Mouse (Mus musculus): ENCODE results near the gene AC161166.1. TPM values are rescaled to one million over a fixed set of nuclear protein-coding genes. Genes with fewer than 3 reads are reported as not detected.
"Not testable (repeated sequence)": the region's sequence is repeated elsewhere in the genome, so short reads cannot be mapped to it uniquely, and the experiment has no call there.

Gene AC161166.1
- total RNA-seq, 1 experiment from 2014 or later = not detected

DNA sequence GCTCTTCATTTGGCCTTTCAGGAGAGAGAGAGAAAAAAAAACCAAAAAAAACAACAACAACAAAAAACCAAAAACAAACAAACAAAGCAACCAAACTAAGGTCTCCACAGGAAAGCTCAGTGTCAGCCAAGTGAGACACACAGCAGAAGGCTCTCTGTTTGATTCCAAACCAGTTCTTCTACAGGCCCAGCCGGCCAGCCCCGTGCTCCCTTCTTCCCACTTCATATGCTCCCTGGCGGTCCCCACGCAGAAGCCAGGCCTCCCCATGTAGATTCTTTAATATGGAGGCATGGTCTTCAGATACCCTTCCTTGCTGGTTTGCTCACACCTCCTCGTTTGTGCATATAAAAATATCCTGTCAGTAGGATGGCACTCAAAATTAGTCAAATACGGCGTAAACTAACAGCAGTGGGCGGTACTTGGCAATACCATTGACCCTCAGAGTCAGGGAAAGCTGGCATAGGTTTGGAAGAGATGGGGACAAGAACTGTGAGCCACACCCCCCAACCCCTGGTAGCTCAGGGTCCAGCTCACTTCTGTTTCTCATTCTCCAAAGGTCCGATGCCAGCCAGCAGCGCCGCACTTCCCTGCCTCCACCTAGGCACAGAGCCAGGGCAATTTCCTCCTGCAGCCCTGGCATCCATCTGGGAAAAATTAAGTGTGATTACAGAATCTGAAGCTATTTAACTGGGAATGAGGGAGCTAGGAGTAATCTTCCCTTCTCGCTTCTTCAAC, 13.6 kb upstream of the AC161166.1 start:
- no peak for DNase-seq

DNA sequence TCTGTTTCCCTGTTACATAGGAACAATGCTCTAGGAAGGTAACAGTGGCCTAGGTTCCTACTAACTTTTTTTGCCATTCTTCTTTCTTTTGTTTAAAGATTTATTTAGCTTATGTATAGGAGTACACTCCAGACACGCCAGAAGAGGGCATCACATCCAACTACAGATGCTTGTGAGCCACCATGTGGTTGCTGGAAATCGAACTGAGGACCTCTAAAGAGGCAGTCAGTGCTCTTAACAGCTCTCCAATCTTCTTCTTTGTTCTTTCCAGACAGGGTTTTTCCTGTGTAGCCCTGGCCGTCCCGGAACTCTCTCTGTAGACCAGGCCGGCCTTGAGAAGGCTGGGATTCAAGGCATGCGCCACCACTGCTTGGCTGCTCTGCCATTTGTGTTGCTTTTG, 12.7 kb upstream of the AC161166.1 start:
- DNase-seq = no peak

DNA sequence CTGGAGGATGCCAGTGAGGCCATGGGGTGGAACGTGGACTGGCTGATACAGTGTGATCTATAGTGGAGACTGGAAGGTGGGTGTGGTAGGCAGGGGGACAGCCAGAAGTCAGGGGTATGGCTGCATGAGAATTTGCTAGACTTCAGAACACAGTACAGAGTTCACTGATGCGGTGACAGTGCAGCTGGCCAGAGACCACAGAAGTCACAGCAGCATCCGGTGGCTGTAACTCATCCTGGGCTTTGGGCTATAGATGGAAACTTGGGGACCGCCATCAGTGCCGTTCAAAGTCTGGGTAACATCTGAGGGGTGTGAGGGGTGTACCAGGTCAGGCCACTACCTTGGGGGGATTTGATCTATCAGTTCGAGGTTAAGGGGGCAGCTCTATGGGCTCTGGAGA, 11.5 kb upstream of the AC161166.1 start:
- no peak for DNase-seq

GRCm38 (mm10) chr7:24522805-24523204, 10.6 kb upstream of the AC161166.1 start:
- no peak for DNase-seq

DNA sequence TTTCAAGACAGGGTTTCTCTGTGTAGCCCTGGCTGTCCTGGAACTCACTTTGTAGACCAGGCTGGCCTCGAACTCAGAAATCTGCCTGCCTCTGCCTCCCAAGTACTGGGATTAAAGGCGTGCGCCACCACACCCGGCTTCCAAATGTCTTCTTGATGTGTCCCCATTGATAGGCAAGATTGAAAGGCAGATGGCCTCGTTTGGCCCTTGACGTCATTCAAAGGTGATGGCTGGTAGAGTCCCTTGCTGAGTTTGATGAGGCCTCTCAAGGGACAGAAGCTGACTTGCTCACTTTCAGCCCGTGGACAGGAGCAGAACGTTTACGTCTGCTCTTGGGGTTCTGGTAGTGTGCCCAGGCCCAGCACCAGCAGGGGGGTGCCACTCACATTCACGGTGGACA, 7.8 kb upstream of the AC161166.1 start:
- DNase-seq = not testable (repeated sequence)

GRCm38 (mm10) chr7:24519130-24519529, 6.9 kb upstream of the AC161166.1 start:
- DNase-seq = no peak

GRCm38 (mm10) chr7:24517654-24518053, 5.4 kb upstream of the AC161166.1 start:
- DNase-seq = no peak

DNA sequence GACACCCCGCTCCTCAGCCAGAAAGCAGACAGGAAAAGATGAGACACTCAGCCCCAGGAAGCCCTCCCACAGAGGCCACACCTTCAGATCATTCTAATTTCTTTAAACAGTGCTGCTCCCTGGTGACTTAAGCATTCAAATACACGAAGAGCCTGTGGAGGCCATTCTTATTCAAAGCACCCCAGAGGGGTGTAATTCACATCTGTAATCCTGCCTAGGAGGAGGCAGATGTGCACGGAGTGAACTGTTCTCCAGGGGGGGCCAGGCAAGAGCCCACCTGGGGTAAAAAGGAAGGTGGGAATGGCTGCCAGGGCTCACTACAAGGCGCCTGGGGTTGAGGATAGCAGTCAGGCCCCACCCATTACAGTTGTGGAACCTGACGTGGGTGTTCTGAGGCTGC, 4.8 kb upstream of the AC161166.1 start:
- no peak for DNase-seq

GRCm38 (mm10) chr7:24516319-24516718, 4.1 kb upstream of the AC161166.1 start:
- not testable (repeated sequence) for DNase-seq

DNA sequence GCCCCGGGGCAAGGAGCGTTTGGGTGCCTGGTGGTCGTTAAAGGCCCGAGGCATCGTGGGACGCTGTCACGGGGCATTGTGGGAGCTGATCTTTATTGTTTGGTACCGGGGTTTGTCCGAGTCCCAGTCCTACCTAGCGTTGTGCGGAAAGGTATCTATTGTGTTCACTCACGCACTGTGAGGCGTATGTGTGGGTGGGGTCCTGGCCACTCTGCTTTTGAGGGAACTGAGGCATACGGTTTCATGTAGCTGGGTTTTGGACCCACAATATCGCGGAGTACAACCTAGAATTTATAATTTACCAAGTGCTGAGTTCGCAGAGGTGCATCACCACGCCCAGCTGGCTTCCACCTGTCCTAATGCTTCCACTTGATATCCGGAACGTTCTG, 4.5 kb downstream of the AC161166.1 start:
- no peak for DNase-seq

DNA sequence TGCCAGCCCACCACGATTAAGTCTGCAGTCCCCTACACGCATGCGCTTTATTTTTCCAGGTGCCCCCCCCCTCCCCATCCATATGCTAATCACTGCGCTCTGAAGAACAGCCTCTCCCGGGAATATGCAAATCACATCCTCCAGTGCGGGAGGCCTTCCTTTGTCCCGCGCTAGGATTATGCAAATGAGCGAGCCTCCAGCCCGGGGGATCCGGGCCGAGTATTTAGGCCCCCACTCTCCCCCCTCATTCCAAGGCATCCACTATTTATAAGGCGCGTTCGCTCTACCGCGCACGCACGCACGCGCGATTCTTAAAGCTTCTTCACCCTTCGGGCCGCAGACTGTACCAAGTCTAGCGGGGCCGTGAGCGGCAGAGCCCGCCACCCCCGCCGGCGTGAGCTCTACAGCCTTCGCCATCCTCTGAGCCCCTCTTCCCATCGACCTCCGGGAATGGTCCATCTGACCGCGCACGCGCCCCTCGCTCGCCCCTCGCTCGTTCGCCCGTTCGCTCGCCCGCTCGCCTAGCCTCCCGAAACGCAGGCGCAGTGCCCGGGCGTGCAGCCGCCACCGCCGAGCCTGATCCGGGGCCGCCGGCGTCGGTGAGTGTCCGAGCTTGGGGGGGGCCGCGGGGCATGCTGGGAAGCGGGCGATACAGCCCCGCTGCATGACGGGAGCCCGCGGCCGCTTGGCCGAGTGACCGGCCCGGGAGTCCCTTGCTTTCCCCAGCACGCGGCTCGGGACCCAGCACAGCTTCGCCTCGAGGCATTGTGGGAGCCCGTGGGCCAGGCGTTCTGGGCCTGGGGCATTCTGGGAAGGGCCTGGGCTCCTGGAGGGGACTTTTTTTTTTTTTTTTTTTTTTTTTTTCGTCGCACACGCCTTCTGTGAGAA, 5.2 kb downstream of the AC161166.1 start, which contains the start of gene Zfp428:
Zfp428 (plus strand) TSS at position 169 of the 888 bp plus-strand sequence.
- peak; percentile 90 for DNase-seq

DNA sequence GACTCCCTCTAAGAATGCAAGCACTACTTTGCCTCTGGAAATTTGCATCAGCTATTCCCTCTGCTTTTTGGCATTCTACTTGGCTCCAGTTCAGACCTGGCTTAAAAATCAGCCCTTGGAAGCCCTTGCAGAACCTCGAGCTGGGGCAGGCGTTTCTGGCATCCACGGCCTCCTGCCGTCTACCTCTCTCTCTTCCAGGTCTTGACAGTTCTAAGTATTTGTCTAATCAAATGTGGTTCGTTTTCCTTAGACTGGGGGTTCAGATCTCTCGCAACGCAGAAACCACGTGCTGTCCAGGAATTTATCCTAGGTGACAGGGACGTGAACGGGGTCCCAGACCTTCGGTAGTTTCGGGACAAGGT, 5.8 kb downstream of the AC161166.1 start:
- no peak for DNase-seq

- DNase-seq = no peak
Measured at GRCm38 (mm10) chr7:24506065-24506459, 6.2 kb downstream of the AC161166.1 start.

GRCm38 (mm10) chr7:24505447-24506064, 6.7 kb downstream of the AC161166.1 start:
- DNase-seq = no peak

DNA sequence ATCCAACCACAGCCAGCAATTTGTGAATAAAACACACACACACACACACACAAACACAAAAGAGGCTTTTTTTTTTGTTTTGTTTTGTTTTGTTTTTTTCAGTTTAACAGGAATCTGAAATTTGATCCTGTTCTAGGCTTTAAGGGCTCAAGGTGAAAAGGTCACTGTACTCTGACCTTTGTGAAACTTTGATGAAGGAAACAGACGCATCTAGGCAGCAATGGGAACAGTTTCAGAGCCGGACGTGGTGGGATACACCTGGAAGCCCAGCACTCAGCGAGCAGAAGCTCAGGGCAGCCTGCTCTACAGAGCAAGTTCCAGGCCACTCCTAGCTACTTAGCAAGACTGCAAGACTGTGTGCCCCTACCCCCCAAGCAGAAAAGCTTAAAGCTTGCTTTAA, 7.4 kb downstream of the AC161166.1 start:
- DNase-seq = no peak

- no peak for DNase-seq
Measured at GRCm38 (mm10) chr7:24504004-24504403, 8.3 kb downstream of the AC161166.1 start.

- no peak for DNase-seq
Measured at GRCm38 (mm10) chr7:24501492-24501891, 10.8 kb downstream of the AC161166.1 start.

- peak; percentile 36 for DNase-seq
Measured at GRCm38 (mm10) chr7:24500929-24501328, 11.3 kb downstream of the AC161166.1 start.

GRCm38 (mm10) chr7:24499856-24500577, 12.2 kb downstream of the AC161166.1 start:
- DNase-seq = no peak

DNA sequence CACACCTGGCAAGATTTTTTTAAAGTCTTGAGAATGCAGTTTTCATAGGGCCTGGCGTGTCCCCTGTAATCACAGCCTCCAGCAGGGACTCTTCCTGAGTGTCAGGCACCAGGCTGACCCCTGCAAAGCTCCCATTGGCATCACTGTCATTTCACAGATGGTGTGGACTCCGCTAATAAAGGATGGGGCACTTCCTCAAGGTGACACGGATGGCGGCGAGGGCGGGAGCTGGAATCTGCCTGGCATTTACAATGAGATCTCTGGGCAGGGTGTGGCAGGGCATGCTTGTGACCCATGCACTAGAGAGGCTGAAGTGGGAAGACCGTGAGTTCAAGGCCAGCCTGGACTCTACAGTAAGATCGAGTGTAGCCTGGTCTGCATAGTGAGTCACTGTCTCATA, 24.0 kb downstream of the AC161166.1 start:
- no peak for DNase-seq

DNA sequence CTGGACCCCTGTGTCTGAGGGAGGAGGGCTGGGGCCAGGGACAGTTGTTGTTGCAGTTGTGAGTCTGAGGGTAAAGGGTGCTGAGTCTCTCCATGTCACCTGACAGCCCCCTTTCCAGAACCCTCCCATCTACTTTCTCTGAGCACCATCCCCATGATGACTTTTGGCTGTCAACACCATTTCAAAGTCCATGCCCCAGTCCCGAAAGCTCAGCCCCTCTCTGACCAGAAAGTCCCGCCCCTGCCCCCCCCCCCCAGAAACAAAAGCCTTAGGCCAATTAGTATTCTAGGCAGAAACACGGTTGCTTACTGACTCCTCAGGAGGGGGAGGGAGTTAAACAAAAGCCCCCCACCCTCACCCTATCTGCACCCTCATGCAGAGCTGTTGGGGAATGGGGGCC, 24.9 kb downstream of the AC161166.1 start:
- DNase-seq = no peak

DNA sequence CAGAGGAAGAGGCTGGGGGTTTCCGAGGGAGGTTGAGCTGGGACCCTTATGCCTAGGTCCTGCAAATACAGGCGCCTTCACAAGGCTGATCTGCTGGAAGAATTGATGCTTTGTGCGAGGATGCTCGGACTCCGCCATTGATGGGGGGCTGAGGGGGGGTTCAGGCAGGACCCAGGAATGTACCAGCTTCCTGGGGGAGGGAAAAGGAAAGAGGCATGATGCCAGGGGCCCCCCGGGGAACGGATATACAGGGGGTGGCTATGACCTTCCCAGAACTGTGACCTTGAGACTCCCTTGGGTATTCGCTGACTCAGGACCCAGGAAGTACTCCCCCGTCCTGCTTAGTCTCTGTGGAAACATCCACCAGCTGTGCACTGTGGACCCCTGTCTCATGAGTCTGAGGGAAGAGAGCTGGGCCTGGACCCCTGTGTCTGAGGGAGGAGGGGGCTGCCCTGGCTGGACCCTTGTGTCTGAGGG, 25.6 kb downstream of the AC161166.1 start:
- DNase-seq = no peak
